Mouse (Mus musculus): ENCODE results near the gene Ptpn4. TPM values are rescaled to one million over a fixed set of nuclear protein-coding genes. Genes with fewer than 3 reads are reported as not detected.

Ptpn4 gene
- polyA plus RNA-seq, 1 experiment from 2014 or later: 18.3 TPM

DNA sequence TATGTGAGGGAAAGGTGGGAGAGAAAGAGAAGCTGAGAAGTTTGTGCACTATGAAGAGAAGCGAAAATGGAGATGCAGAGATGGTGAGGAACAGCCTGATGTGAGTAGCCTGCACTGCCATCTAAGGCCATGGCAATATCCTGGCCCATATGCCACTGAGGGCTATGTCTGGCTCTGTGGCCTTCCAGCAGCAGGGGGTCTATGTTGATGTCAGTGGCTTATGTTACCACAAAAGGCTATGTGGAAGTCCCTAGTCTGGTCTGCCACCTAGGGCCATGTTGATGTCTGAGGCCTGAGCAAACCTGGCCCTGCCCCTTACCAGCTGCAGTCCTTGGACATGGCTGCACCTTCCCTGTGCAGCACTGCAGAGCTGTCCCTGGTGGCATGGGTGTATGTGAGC, 43.1 kb downstream of the Ptpn4 start:
- WGBS: 95% methylated on average over 1 of the region's 1 CpGs
- H3K4me3 ChIP-seq: no peak overlapping the region
- no peaks in the 10 kb centered on the region for H3K4me1 ChIP-seq
- no peaks in the 10 kb centered on the region for H3K36me3 ChIP-seq
- H3K4me2 ChIP-seq (replicated peaks): no peak overlapping the region
- no peak for ATAC-seq (replicated peaks)
- no peak overlapping the region for H3K9ac ChIP-seq (replicated peaks)
- H3K27ac ChIP-seq (replicated peaks): no peak overlapping the region
- H3K27me3 ChIP-seq: no peaks in the 10 kb centered on the region
- H3K9me3 ChIP-seq: no peaks in the 10 kb centered on the region

DNA sequence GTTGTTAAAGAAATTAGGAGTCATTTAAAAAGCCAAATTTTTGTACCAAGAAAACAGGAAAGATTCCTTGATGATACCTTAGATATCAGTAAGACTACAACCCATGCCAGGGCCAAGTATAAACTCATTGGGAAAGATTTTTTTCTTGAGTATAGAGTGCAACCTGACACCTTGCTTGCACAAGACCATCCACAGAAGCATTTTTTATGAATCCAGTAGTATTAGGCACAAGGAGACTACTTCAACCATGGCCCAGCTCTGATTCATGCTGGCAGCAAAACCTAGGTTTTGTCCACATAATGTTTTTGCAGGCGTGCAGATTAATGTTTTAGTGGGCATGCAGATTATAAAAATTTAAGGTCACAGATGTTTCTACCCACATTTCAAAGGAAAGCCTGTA, 46.8 kb downstream of the Ptpn4 start:
- WGBS: 90% methylated on average over 1 of the region's 1 CpGs
- no peak for ATAC-seq (replicated peaks)
- no peaks in the 10 kb centered on the region for H3K36me3 ChIP-seq

DNA sequence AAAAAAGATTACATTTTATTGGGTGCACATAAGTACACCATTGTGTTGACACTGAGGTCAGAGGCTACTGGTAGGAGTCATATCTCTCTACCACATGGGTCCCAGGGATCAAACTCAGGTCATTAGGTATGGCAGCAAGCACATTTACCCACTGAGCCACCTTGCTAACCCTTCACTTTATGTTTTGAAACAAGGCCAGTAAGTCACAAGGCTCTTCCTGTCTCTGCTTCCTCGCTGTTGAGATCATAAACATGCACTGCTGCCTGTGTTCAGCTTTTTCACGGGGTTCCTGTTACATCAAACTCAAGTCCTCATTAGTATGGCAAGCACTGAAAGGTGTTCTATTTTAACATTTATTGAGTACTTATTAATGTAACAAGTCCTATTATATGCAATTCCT, 61.5 kb downstream of the Ptpn4 start:
- H3K9me3 ChIP-seq: no peaks in the 10 kb centered on the region
- no peaks in the 10 kb centered on the region for H3K36me3 ChIP-seq
- ATAC-seq (replicated peaks): no peak

More for the DNA sequence above, 46.8 kb downstream of the Ptpn4 start:
- Histone ChIP-seq H3K4me1 (no peaks in the 10 kb centered on the region), H3K4me3 (no peak overlapping the region), H3K4me2 (replicated peaks) (no peak overlapping the region), H3K27me3 (no peaks in the 10 kb centered on the region), H3K9me3 (no peaks in the 10 kb centered on the region), H3K9ac (replicated peaks) (no peak overlapping the region), H3K27ac (replicated peaks) (no peak overlapping the region)

DNA sequence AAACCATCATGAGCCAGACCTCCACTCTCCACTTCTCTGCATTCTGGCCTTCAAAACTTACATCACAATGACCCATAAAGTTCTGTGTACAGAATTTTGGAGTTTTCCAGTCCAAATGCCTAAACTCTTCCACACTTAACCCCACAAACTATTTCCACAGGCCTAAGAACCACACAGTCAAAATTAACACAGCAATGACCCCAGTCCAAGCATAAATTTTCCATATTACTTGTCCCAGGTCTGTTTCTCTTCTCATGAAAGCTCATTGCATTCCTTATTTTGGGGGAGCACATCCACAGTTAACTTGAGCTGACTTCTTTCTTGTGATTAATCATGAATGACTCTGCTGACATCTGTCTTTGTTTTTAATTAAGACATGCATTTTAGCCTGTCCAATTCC, 101.7 kb downstream of the Ptpn4 start:
- Histone ChIP-seq H3K36me3 (peaks cover 26% of the 10 kb centered on the region), H3K9ac (replicated peaks) (no peak overlapping the region), H3K4me1 (no peaks in the 10 kb centered on the region), H3K27me3 (no peaks in the 10 kb centered on the region), H3K9me3 (peaks cover 13% of the 10 kb centered on the region), H3K27ac (replicated peaks) (no peak overlapping the region), H3K4me2 (replicated peaks) (no peak overlapping the region), H3K4me3 (no peak overlapping the region)
- ATAC-seq (replicated peaks): no peak

More for the DNA sequence above, 61.5 kb downstream of the Ptpn4 start:
- no peak overlapping the region for H3K9ac ChIP-seq (replicated peaks)
- no peaks in the 10 kb centered on the region for H3K27me3 ChIP-seq
- H3K4me1 ChIP-seq: no peaks in the 10 kb centered on the region
- no peak overlapping the region for H3K4me2 ChIP-seq (replicated peaks)
- 82% methylated on average over 2 of the region's 2 CpGs for WGBS
- no peak overlapping the region for H3K27ac ChIP-seq (replicated peaks)
- H3K4me3 ChIP-seq: no peak overlapping the region

DNA sequence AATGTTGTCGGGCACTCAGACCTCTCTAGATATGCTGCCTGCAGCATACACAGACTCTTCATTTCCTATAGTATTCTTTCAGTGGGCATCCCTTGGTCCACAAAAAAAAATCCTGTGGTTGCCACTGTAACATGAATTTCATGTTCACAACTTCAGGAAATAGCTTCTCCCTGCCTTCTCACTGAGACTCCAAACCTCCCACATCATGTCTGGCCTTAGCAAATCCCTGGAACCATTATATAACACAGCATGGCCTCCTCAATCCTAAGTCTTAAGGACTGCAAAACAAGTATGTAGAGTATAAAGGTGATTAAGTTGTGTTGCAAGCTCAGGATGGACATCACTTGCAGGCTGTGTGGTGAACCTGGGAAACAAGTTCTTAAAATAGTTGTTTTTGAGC, 102.6 kb downstream of the Ptpn4 start:
- no peak overlapping the region for H3K4me3 ChIP-seq
- WGBS: 86% methylated on average over 1 of the region's 1 CpGs

DNA sequence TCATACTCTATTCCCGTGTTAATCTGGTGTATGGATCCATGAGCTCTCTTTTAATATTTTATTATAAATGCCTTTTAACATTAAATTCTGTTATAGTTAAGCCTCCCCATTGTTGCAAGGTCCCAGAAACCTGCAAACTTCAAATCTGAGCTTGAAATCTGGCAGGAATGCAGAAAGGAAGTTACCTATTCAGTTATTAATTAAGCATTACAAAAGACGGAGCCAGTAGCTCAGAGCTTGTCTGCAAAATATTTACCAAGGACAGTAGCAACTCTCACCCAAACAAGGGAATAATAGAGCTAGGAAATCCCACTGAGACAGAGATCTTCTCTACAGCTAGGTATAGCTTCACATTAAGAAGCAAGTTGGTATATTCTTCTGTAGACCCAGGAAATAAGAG, 106.2 kb downstream of the Ptpn4 start:
- Histone ChIP-seq H3K4me2 (replicated peaks) (no peak overlapping the region), H3K27ac (replicated peaks) (no peak overlapping the region), H3K9ac (replicated peaks) (no peak overlapping the region), H3K27me3 (no peaks in the 10 kb centered on the region), H3K4me3 (no peak overlapping the region), H3K9me3 (no peaks in the 10 kb centered on the region), H3K4me1 (no peaks in the 10 kb centered on the region), H3K36me3 (no peaks in the 10 kb centered on the region)
- WGBS: 90% methylated on average over 2 of the region's 2 CpGs
- no peak for ATAC-seq (replicated peaks)

More for the DNA sequence above, 102.6 kb downstream of the Ptpn4 start:
- Histone ChIP-seq H3K4me2 (replicated peaks) (no peak overlapping the region), H3K27me3 (no peaks in the 10 kb centered on the region), H3K9ac (replicated peaks) (no peak overlapping the region), H3K27ac (replicated peaks) (no peak overlapping the region), H3K36me3 (peaks cover 17% of the 10 kb centered on the region), H3K9me3 (peaks cover 6% of the 10 kb centered on the region), H3K4me1 (no peaks in the 10 kb centered on the region)
- no peak for ATAC-seq (replicated peaks)

DNA sequence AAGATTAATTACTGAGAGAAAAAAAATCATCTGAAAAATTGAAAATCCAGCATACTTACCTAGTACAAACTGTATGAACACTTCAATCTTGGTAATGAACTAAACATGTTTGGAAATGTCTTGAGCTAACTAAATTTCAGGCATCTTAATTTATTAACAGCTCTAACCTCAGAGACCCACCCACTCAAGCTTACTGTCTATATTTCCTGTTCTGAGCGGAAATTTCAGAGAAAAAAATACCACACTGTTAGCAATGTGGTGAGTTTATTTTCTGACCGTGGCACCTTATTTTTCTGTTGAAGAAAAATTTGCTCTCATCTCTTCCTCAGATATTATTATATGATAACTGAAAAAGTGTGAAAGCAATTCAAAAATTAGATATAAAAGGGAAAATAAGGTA, 124.4 kb downstream of the Ptpn4 start:
- no peaks in the 10 kb centered on the region for H3K27me3 ChIP-seq
- no peak overlapping the region for H3K27ac ChIP-seq (replicated peaks)
- 94% methylated on average over 2 of the region's 2 CpGs for WGBS
- H3K9ac ChIP-seq (replicated peaks): no peak overlapping the region
- no peak overlapping the region for H3K4me3 ChIP-seq
- no peak for ATAC-seq (replicated peaks)
- no peaks in the 10 kb centered on the region for H3K9me3 ChIP-seq
- H3K4me2 ChIP-seq (replicated peaks): no peak overlapping the region
- H3K4me1 ChIP-seq: no peaks in the 10 kb centered on the region
- 0 out of 2 replicates have a peak, but pooled peaks cover 2% of the 10 kb centered on the region for H3K36me3 ChIP-seq

DNA sequence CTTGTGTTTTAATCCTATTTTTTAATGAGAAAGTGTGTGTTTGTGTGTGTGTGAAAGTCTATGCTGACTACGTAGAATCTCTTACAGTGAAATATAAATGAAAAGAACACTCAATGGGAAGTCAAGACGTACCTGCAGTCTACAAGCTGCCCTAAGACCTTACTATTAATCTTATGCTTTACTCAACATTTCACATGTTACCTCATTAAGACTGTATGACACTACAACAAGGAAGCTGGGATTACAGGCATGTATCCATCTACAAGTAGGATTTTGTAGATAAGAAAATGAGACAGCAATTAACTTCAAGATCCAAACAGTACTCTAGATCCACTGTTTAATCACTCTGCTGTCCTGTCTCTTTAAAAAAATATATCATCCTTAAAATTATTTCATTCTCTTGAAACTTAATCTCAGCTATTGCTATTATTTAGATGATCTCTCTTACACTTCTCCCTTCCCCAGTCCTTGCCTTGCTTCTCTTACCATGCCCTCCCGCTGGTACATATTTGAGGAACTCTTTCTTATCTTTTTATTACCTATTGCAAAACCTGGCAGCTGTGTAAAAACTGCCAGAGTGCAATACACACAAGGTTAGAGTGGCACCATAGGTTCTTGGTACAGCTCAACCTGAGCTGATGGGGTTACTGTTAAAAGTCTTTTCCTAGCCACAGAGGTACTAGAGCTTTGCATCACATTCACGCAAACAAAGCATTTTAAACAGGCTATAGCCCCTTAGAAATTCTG, 130.8 kb downstream of the Ptpn4 start:
- Histone ChIP-seq H3K27me3 (no peaks in the 10 kb centered on the region), H3K4me2 (replicated peaks) (no peak overlapping the region), H3K4me3 (no peak overlapping the region), H3K4me1 (no peaks in the 10 kb centered on the region), H3K36me3 (peaks cover 19% of the 10 kb centered on the region), H3K9me3 (no peaks in the 10 kb centered on the region), H3K9ac (replicated peaks) (no peak overlapping the region), H3K27ac (replicated peaks) (no peak overlapping the region)
- no peak for ATAC-seq (replicated peaks)
- WGBS: 97% methylated on average over 4 of the region's 4 CpGs

DNA sequence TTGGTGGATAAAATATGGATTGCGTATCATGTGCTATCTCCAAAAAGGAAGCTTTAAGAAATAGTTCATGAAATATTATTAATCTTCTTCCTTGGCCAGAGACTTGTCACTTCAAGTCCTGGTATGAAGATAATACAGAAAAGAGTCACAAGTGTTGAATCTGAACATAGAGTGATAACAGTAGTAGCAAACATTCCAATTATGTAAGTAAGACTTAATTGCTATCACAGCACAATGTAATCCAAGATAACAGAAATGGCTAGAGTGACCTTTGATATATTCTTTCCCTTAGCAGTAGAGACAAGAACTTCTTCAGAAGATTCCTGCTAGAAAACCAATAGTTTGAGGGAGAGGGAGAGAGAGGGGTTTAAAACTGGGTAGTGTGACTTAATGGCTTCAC, 140.6 kb downstream of the Ptpn4 start:
- WGBS: 94% methylated on average over 1 of the region's 1 CpGs
- Histone ChIP-seq H3K36me3 (peaks cover 37% of the 10 kb centered on the region; the same call in 1 of the 2 replicates), H3K27me3 (no peaks in the 10 kb centered on the region), H3K4me3 (no peak overlapping the region), H3K4me2 (replicated peaks) (no peak overlapping the region), H3K9ac (replicated peaks) (no peak overlapping the region), H3K9me3 (no peaks in the 10 kb centered on the region), H3K4me1 (no peaks in the 10 kb centered on the region), H3K27ac (replicated peaks) (no peak overlapping the region)
- no peak for ATAC-seq (replicated peaks)

DNA sequence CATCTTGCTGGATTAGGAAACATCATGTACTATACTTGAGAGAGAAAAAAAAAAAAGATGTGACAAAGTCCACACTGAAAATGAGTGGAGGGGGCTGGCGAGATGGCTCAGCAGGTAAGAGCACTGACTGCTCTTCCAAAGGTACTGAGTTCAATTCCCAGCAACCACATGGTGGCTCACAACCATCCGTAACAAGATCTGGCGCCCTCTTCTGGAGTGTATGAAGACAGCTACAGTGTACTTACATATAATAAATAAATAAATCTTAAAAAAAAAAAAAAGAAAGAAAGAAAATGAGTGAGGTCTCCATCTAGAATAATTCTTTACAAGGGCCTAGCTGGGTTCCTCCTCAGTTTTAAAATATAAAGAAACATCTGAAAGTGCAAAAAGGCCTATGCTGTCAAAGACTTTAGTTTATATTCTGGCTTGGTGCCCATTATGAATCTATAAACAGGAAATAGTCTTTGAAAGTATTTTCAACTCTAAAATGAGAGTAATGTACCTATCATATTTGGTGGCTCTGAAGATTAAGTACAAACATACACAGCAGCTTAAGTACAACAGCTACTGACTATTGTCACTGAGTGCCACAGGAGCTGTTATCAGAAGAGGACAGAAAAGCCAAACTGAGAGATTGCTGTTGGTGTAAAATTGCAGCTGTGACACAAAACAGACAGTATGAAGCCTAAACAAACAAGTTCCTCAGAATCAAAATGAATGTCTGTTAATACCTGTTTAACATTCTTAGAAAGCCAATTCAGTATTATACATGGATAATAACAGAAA, 151.4 kb downstream of the Ptpn4 start:
- H3K4me2 ChIP-seq (replicated peaks): no peak overlapping the region
- ATAC-seq (replicated peaks): no peak
- H3K27ac ChIP-seq (replicated peaks): no peak overlapping the region
- H3K9me3 ChIP-seq: no peaks in the 10 kb centered on the region
- no peak overlapping the region for H3K4me3 ChIP-seq
- no peak overlapping the region for H3K9ac ChIP-seq (replicated peaks)
- 92% methylated on average over 3 of the region's 3 CpGs for WGBS
- no peaks in the 10 kb centered on the region for H3K4me1 ChIP-seq
- H3K27me3 ChIP-seq: no peaks in the 10 kb centered on the region
- peaks cover 27% of the 10 kb centered on the region for H3K36me3 ChIP-seq

DNA sequence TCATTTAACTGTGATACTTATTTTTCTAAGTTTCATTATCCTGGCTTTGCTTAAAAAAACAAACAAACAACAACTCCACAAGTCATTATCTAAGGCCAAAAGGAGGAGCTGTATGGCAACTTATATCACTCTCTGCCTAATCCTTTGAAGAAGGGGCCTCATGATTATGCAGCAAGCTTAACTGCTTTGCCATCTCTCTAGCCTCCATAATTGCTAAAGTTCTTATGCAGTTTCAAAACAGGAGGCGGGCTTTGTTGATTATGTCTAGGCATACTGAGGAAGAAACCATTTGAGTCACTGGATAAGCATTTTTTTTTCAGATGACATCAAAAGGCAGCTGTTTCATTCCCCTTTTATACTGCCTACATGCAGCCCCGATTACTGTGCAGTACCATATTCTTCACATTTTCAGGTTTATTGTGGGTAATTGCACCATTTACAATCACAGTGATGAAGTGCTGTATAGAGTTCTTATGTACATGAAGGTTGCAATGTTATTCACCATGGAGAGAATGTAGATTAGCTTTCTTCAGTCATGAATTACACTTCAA, 155.7 kb downstream of the Ptpn4 start:
- WGBS: 20% methylated on average over 2 of the region's 2 CpGs
- no peaks in the 10 kb centered on the region for H3K27me3 ChIP-seq
- no peak overlapping the region for H3K27ac ChIP-seq (replicated peaks)
- ATAC-seq (replicated peaks): peak; percentile 58; the same call in 1 of the 2 replicates
- H3K9me3 ChIP-seq: no peaks in the 10 kb centered on the region
- peaks cover 33% of the 10 kb centered on the region for H3K36me3 ChIP-seq
- H3K9ac ChIP-seq (replicated peaks): no peak overlapping the region
- no peaks in the 10 kb centered on the region for H3K4me1 ChIP-seq
- no peak overlapping the region for H3K4me2 ChIP-seq (replicated peaks)
- H3K4me3 ChIP-seq: no peak overlapping the region

DNA sequence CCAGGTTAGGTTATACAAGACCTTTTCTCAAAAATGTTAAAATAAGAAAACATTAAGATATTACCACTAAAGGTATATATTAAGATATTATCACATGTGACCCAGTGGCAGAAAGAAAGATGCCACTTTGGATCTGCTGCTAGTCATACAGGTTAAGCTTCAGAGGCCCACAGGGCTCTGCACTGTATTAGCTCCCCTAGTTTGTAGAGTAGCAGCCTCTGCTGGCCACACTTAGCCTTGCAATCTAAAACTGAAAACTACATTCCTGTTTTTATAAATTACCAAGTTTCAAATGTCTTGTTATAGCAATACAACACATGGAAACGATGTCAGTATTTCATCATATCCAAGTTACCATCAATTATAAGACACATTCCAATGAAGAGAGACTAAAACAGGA, 162.4 kb downstream of the Ptpn4 start:
- no peak overlapping the region for H3K27ac ChIP-seq (replicated peaks)
- no peak overlapping the region for H3K4me3 ChIP-seq
- 77% methylated on average over 1 of the region's 1 CpGs for WGBS
- no peak overlapping the region for H3K4me2 ChIP-seq (replicated peaks)
- H3K9me3 ChIP-seq: no peaks in the 10 kb centered on the region
- H3K4me1 ChIP-seq: no peaks in the 10 kb centered on the region
- H3K36me3 ChIP-seq: peaks cover 27% of the 10 kb centered on the region
- no peak overlapping the region for H3K9ac ChIP-seq (replicated peaks)
- peak; percentile 74; the same call in 1 of the 2 replicates for ATAC-seq (replicated peaks)
- no peaks in the 10 kb centered on the region for H3K27me3 ChIP-seq
